Mouse (Mus musculus) CD4-positive, CD25-positive, alpha-beta regulatory T cell, adult 9 weeks (primary cell): ENCODE results near the gene Olfr1105. TPM values are rescaled to one million over a fixed set of nuclear protein-coding genes. Genes with fewer than 3 reads are reported as not detected.

ENCODE experiments used
- polyA plus RNA-seq: library from polyadenylated mRNA; unstranded; fragments of 100-300 nt; shearing (Covaris generic); gene quantifications from one replicate; pipeline ENCODE4 v1.2.1, GENCODE M21; 2017

Gene Olfr1105
- polyA plus RNA-seq, result not detected

DNA sequence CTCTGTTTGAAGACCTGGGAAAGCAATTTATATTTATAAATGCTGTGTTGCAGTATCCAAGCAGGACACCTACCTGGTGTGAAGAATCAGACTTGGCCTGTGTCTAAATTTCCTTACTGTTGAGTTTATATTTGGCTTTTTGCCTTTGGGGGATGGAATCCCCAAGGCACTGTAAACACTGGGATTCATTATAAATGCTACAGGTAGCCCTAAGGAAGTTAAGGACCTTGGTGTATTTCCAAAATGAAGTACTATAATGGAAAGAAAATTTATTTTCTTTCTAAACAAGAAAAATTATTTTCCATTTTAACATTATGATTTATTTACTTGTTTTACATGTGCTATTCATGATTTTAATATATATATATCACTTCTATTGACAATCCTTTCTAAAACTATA lies at the start of gene Olfr1105:
Olfr1105 (minus strand) TSS at position 101 of the 400 bp plus-strand sequence.

GRCm38 (mm10) chr2:87075717-87076116 lies 39.4 kb upstream of the Olfr1105 start, which contains the start of gene Olfr1107:
Gene Olfr1107 (minus strand): TSS chr2:87075817.

DNA sequence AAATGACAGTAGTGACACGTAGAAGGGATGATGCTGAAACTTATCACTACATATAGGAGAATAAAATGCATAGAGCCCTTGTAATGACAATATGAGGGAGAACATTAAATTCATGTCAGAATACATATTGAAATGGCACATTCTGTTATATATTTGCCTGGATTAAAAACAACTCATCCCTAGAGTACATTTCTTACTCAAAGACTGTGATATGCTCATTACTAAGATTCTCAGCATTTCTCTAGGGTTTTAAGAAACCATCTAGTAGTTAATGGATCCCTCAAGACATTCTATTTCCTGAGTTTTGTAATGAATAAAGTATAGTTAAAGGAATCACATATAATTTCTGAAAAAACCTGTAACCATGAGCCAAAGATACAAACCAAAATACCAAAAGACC lies 15.8 kb upstream of the Olfr1105 start, which contains the start of gene Olfr1106:
Olfr1106 (minus strand) TSS at position 101 of the 400 bp plus-strand sequence.

GRCm38 (mm10) chr2:87026980-87027379 lies 9.4 kb downstream of the Olfr1105 start, which contains the start of gene Olfr1104:
Gene Olfr1104 (minus strand): TSS chr2:87027080.

GRCm38 (mm10) chr2:86998098-86998497 lies 38.2 kb downstream of the Olfr1105 start, which contains the start of gene Olfr1102:
Gene Olfr1102 (plus strand): TSS chr2:86998398.

GRCm38 (mm10) chr2:86991121-86991520 lies 45.2 kb downstream of the Olfr1105 start, which contains the start of gene Olfr1101:
Gene Olfr1101 (minus strand): TSS chr2:86991221.

Other genes starting within 250 kb of the Olfr1105 start
- gene Olfr141, start 226.5 kb downstream of the Olfr1105 start, polyA plus RNA-seq, result not detected
- not detected for gene Olfr1094, start 211.9 kb downstream of the Olfr1105 start, polyA plus RNA-seq
- not detected for gene Olfr1095, start 184.8 kb downstream of the Olfr1105 start, polyA plus RNA-seq
- gene Gm13723, start 161.7 kb downstream of the Olfr1105 start, polyA plus RNA-seq, result not detected
- not detected for gene Olfr1097, start 144.3 kb downstream of the Olfr1105 start, polyA plus RNA-seq
- gene Olfr1098, start 112.0 kb downstream of the Olfr1105 start, polyA plus RNA-seq, result not detected
- not detected for gene Olfr1099, start 75.8 kb downstream of the Olfr1105 start, polyA plus RNA-seq
- not detected for gene Olfr1100, start 56.6 kb downstream of the Olfr1105 start, polyA plus RNA-seq
- not detected for gene Olfr1101, start 45.3 kb downstream of the Olfr1105 start, polyA plus RNA-seq
- gene Olfr1102, start 38.1 kb downstream of the Olfr1105 start, polyA plus RNA-seq, result not detected
- not detected for gene Olfr1104, start 9.5 kb downstream of the Olfr1105 start, polyA plus RNA-seq
- not detected for gene Olfr1106, start 15.7 kb upstream of the Olfr1105 start, polyA plus RNA-seq
- not detected for gene Olfr1107, start 39.3 kb upstream of the Olfr1105 start, polyA plus RNA-seq
- not detected for gene Olfr1109, start 59.5 kb upstream of the Olfr1105 start, polyA plus RNA-seq
- gene Olfr259, start 78.0 kb upstream of the Olfr1105 start, polyA plus RNA-seq, result not detected
- not detected for gene Olfr1110, start 103.8 kb upstream of the Olfr1105 start, polyA plus RNA-seq
- not detected for gene Olfr1111, start 116.1 kb upstream of the Olfr1105 start, polyA plus RNA-seq
- gene Olfr1112, start 151.3 kb upstream of the Olfr1105 start, polyA plus RNA-seq, result not detected
- gene Olfr1113, start 172.4 kb upstream of the Olfr1105 start, polyA plus RNA-seq, result not detected
- not detected for gene Olfr1115, start 211.5 kb upstream of the Olfr1105 start, polyA plus RNA-seq
- gene Olfr1116, start 231.0 kb upstream of the Olfr1105 start, polyA plus RNA-seq, result not detected